Mouse (Mus musculus) C2C12 (cell line): ENCODE data around the gene Atp1a3. TPM values are rescaled to one million over a fixed set of nuclear protein-coding genes. Genes with fewer than 3 reads are reported as not detected.

ENCODE experiments used
- H3K27me3 ChIP-seq: one replicate; pipeline ENCODE4 v1.6.1; 2011; ENCODE audit not compliant: control insufficient read depth, insufficient read depth, insufficient read length
- H3K36me3 ChIP-seq: one replicate; pipeline ENCODE4 v1.6.1; 2011; ENCODE audit not compliant: control insufficient read depth, insufficient read depth
- H3K4me3 ChIP-seq: one replicate; pipeline ENCODE4 v1.5.1; 2011; ENCODE audit warnings: mild to moderate bottlenecking, control low read depth; ENCODE audit not compliant: poor library complexity, insufficient read depth, severe bottlenecking
- H3K79me2 ChIP-seq: one replicate; pipeline ENCODE4 v1.6.1; 2011; ENCODE audit not compliant: control insufficient read depth, insufficient read depth
- H3K79me3 ChIP-seq: one replicate; pipeline ENCODE4 v1.6.1; 2011; ENCODE audit warnings: low read depth, control low read depth
- H3ac ChIP-seq: one replicate; pipeline ENCODE3; 2011; ENCODE audit warnings: low read depth; ENCODE audit not compliant: control insufficient read depth, insufficient read length
- CEBPB ChIP-seq: IDR thresholded peaks from one replicate; pipeline ENCODE4 v1.6.1; 2011; ENCODE audit warnings: low read depth, mild to moderate bottlenecking, control low read depth, moderate library complexity
- CTCF ChIP-seq: IDR thresholded peaks from one replicate; pipeline ENCODE4 v1.5.1; 2011; ENCODE audit not compliant: control insufficient read depth, insufficient read depth, insufficient read length
- FOSL1 ChIP-seq: IDR thresholded peaks from one replicate; pipeline ENCODE4 v1.8.0; 2011; ENCODE audit warnings: mild to moderate bottlenecking, low read length; ENCODE audit not compliant: poor library complexity, insufficient read depth, severe bottlenecking
- MAX ChIP-seq: IDR thresholded peaks from one replicate; pipeline ENCODE4 v1.6.1; 2011; ENCODE audit warnings: mild to moderate bottlenecking, control low read depth
- MYOD1 ChIP-seq: IDR thresholded peaks from one replicate; pipeline ENCODE4 v1.6.1; 2011; ENCODE audit warnings: low read depth; ENCODE audit not compliant: control insufficient read depth, insufficient read length
- MYOG ChIP-seq: IDR thresholded peaks from one replicate; pipeline ENCODE4 v1.6.1; 2011; ENCODE audit not compliant: control insufficient read depth, insufficient read length; ENCODE audit errors: extremely low read depth
- USF1 ChIP-seq: IDR thresholded peaks from one replicate; pipeline ENCODE4 v1.6.1; 2011; ENCODE audit warnings: low read depth, mild to moderate bottlenecking, control low read depth, moderate library complexity
- polyA plus RNA-seq: library from polyadenylated mRNA; unstranded; fragments of >200 nt; fragmentation: generic; extraction: Trizol; gene quantifications from one replicate; pipeline ENCODE4 v1.2.1, GENCODE M21; 2012; ENCODE audit warnings: missing spikeins

Gene Atp1a3
- polyA plus RNA-seq, 1 experiment: 0.22 TPM

DNA sequence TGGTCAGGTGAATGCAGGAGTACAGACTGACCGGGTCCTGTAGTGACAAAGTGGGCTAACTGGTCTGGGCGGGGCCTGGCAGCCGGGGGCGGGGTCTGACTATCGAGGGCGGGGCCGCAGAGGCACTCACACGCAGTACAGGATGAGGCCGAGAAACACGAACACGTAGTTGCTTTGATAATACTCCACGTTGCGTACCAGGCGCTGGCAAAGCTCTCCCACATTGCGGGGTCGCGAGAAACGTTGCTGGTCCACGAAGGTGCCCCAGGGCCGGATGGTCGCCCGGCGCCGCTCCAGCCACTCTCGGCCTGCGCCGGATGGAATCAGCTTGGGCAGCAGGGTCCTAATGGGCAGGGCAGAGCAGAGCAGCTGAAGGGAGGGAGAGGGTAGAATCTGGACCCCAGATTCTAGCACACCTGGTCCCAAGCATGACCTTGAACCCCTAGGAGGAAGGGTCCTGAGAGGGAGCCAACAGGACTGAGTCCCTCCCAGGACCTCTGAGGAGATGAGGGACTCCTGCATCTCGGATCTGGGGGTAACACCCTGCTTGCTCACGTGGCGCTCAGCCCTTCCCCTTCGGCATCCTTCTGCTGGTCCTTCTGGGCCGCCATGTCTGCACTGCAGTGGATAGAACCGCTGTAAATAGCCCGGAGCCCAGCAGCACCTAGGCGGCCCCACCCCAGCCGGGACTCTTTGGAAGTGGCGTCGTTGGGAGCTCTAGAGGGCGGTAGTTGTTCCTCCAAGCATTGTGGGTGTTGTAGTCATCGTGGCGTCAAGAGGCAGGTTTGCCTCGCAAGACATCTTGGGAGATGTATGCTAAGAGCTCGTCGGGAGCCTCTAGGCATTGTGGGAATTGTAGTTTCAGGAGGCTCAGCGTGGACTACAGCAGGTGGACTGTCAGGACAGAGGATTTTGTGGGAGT, 33.5 kb downstream of the Atp1a3 start, which contains the start of gene Rabac1:
Gene Rabac1 (minus strand): TSS at position 783 of the 922 bp plus-strand sequence.
- Histone ChIP-seq H3K27me3 (no peaks in the 10 kb centered on the region), H3K79me3 (no peaks in the 10 kb centered on the region), H3K4me3 (peak within 1 kb of the TSS; percentile 55), H3K36me3 (peaks cover 3% of the 10 kb centered on the region), H3K79me2 (no peaks in the 10 kb centered on the region), H3ac (peak within 1 kb of the TSS; percentile 87)
- no peak for TF ChIP-seq USF1
- TF ChIP-seq FOSL1: no peak
- TF ChIP-seq CTCF: peak; percentile 27
- no peak for TF ChIP-seq MYOD1
- TF ChIP-seq MYOG: no peak
- TF ChIP-seq CEBPB: no peak
- TF ChIP-seq MAX: no peak

DNA sequence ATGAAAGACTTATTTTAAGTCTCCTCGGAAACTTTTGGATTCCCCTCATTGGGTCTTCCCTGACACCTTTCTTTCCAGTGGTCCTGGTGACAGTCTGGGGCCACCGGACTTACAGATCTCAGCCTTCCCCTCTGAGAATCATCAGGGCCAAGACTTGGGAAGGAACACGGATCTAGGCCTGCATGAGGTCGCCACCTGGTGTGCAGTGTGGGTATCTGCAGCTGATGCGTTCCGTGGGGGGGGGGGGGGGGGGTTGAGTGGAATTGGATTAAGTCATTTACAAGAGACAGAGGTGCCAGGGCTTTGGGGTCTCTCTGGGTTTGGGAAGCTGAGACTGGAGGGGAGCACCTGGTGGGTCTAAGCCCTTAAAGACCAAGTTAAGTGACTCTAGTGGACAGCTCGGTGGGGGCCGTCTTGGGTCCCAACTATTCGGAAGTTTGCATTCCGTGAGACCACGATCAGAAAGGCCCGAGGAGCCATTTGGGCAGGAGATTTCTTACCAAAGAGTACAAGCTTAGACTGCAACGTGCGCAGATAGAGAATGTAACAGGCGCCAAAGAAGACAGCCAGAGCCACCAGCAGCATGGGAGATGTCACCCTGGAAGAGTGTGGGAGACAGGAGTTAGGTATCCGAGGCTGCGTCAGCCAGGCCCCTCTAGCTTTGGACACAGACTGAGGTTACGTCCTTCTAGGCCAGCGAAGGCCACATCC, 34.3 kb downstream of the Atp1a3 start:
- Histone ChIP-seq H3K36me3 (peaks cover 3% of the 10 kb centered on the region), H3K27me3 (no peaks in the 10 kb centered on the region), H3K4me3 (peak overlapping the region; percentile 55), H3K79me3 (no peaks in the 10 kb centered on the region), H3K79me2 (no peaks in the 10 kb centered on the region), H3ac (peak overlapping the region; percentile 52)
- peak; percentile 66 for TF ChIP-seq CTCF
- no peak for TF ChIP-seq USF1

DNA sequence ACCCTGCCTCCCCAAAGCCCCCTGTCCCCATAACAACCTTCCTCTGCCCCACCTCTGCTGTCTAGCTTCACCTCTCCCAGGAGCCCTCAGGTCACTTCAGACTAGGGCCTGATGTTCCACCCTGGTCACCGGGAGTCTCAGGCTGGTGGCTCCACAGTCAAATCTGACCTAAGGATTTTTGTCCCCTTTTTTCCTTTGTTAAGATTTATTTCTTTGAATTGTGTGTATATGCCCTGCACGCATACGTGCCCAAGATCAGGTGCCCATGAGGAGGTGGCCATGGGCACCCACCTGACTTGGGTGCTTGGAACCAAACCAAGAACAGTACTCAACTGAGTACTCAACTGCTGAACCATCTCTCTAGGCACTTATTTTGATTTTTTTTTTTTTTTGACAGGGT, 35.4 kb downstream of the Atp1a3 start:
- H3K4me3 ChIP-seq: no peak overlapping the region
- no peaks in the 10 kb centered on the region for H3K79me2 ChIP-seq
- peaks cover 3% of the 10 kb centered on the region for H3K36me3 ChIP-seq
- H3K27me3 ChIP-seq: no peaks in the 10 kb centered on the region
- H3K79me3 ChIP-seq: no peaks in the 10 kb centered on the region
- no peak for TF ChIP-seq CTCF
- no peak for TF ChIP-seq FOSL1
- TF ChIP-seq USF1: no peak
- TF ChIP-seq MAX: no peak
- TF ChIP-seq MYOD1: no peak
- no peak for TF ChIP-seq MYOG
- no peak for TF ChIP-seq CEBPB
- no peak overlapping the region for H3ac ChIP-seq

DNA sequence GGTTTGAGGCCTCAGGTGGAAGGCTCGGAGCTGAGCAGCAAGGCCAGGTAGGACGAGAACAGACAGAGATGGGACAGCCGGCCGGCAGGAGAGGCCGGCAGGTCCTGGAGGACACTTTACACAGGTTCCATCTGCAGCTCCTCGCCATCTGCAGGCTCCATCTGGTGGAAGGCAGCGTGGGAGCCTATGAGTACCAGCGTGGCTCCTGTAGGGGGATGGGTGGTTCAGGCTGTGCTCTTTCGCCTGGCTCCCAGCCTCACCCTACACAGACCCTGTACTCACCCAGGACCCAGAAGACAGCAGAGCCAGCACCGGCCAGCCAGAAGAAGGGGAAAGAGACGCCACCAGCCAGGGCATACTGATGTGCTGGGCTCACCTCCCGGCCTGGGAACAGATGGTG, 36.0 kb downstream of the Atp1a3 start:
- Histone ChIP-seq H3K36me3 (peaks cover 3% of the 10 kb centered on the region), H3K79me3 (no peaks in the 10 kb centered on the region), H3K27me3 (no peaks in the 10 kb centered on the region), H3ac (no peak overlapping the region), H3K4me3 (no peak overlapping the region), H3K79me2 (no peaks in the 10 kb centered on the region)
- no peak for TF ChIP-seq MYOD1
- no peak for TF ChIP-seq CTCF
- TF ChIP-seq USF1: no peak
- no peak for TF ChIP-seq CEBPB
- no peak for TF ChIP-seq MAX
- TF ChIP-seq FOSL1: no peak
- no peak for TF ChIP-seq MYOG

DNA sequence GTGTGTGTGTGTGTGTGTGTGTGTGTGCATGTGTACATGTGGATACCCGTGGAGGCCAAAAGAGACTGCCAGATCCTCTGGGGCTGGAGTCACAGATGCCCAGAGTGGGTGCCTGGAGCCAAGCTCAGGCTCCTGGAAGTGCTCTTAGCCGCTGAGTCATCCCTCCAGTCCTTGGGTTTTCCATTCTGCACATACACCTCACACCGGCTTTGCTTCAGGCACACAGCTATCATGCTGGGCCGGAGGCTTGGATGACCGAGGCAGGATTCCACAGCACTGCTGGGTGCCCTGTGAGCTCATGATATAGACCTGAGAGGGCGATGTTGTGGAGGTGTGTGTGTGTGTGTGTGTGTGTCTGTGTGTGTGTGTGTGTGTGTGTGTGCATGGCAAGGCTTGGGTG, 37.3 kb downstream of the Atp1a3 start:
- H3K79me3 ChIP-seq: no peaks in the 10 kb centered on the region
- TF ChIP-seq FOSL1 (no peak), MAX (no peak), CEBPB (no peak), MYOD1 (no peak), MYOG (no peak), USF1 (no peak), CTCF (no peak)
- peaks cover 3% of the 10 kb centered on the region for H3K36me3 ChIP-seq
- no peak overlapping the region for H3K4me3 ChIP-seq
- H3ac ChIP-seq: no peak overlapping the region
- no peaks in the 10 kb centered on the region for H3K27me3 ChIP-seq
- H3K79me2 ChIP-seq: no peaks in the 10 kb centered on the region
